ENCODE assay signal across 11 mouse cellular contexts in genomic region chr14:118203031-118203430, GRCm38 (mm10). TPM values are rescaled to one million over a fixed set of nuclear protein-coding genes. Genes with fewer than 3 reads are reported as not detected.
DNase-seq lines count a peak whose midpoint lies in the region; ATAC-seq and TF ChIP-seq lines count a peak whose summit lies in the region.
"Had no signal": no experiment of that assay in that cellular context is flagged by ENCODE, and none has a peak within 500 bp of the region (broad histone marks: within the 10 kb centered on the region; RNA-seq: fewer than 3 reads in every experiment).

No protein-coding gene starts in this region.

- no peak for TF ChIP-seq POLR2A in bone marrow, adult 2 months (IDR thresholded peaks at IDR 0.05; ENCODE audit: borderline replicate concordance, control insufficient read depth, low read depth, low read length)

- DNase-seq in heart, postnatal 4 days: peak; percentile 15
- DNase-seq in heart, postnatal 25 days (ENCODE audit: low spot score): no peak
- DNase-seq in CD8-positive naive resting alpha-beta T cell, adult 2 months (ENCODE audit: low read depth in 2 of 2, low spot score in 2 of 2): peak; percentile 45 to 56
- DNase-seq in splenic B cell, adult 2 months (ENCODE audit: low read depth, low spot score): peak; percentile 31
- no peak for DNase-seq in frontal cortex, postnatal 36 days (ENCODE audit: low spot score in 2 of 2)
- no peak for DNase-seq in gastrocnemius, postnatal 14 days
- DNase-seq in midbrain, embryonic 14.5 days: no peak
- DNase-seq: lung, postnatal 4 days had no signal

- H3K9me3 ChIP-seq in midbrain, embryonic 14.5 days (ENCODE audit: control insufficient read depth, low read length): 0 out of 2 replicates have a peak, but pooled peaks cover 3% of the 10 kb centered on the region
- H3K9me3 ChIP-seq: stomach, embryonic 15.5 days had no signal

- 75% methylated on average over 7 of the region's 7 CpGs for WGBS in bone marrow, adult 2 months
- WGBS in midbrain, embryonic 14.5 days: 88% methylated on average over 7 of the region's 7 CpGs

- no peak overlapping the region for H3K4me3 ChIP-seq in bone marrow, adult 2 months (replicated peaks; ENCODE audit: control insufficient read depth, low read depth, low read length)
- no peak overlapping the region for H3K4me3 ChIP-seq in midbrain, embryonic 14.5 days (replicated peaks; ENCODE audit: low read depth, low read length)
- H3K4me3 ChIP-seq: heart, embryonic 13.5 days; stomach, embryonic 15.5 days had no signal

- no peak overlapping the region for H3K9ac ChIP-seq in midbrain, embryonic 14.5 days (replicated peaks; ENCODE audit: low read length)
- H3K9ac ChIP-seq: heart, embryonic 13.5 days; stomach, embryonic 15.5 days had no signal

- no peak for ATAC-seq in midbrain, embryonic 14.5 days (ENCODE audit: low FRiP score, low TSS enrichment)

- no peaks in the 10 kb centered on the region for H3K36me3 ChIP-seq in splenic B cell, adult 2 months (ENCODE audit: control insufficient read depth, insufficient read depth, low read length, poor library complexity, severe bottlenecking)
- no peaks in the 10 kb centered on the region for H3K36me3 ChIP-seq in midbrain, embryonic 14.5 days (ENCODE audit: control insufficient read depth, insufficient read depth, low read length)
- H3K36me3 ChIP-seq: heart, embryonic 13.5 days; stomach, embryonic 15.5 days had no signal

- intact Hi-C loops in heart, postnatal 25 days (cut with DNase I): no loop called here
- intact Hi-C loops in gastrocnemius, postnatal 14 days (cut with DNase I; ENCODE audit: low total_unique reads): no loop called here

- H3K4me2 ChIP-seq in midbrain, embryonic 14.5 days (ENCODE audit: low read length): no peak overlapping the region
- H3K4me2 ChIP-seq: heart, embryonic 13.5 days; stomach, embryonic 15.5 days had no signal

- no peaks in the 10 kb centered on the region for H3K4me1 ChIP-seq in bone marrow, adult 2 months (ENCODE audit: control insufficient read depth, insufficient read depth, low read length)
- H3K4me1 ChIP-seq in midbrain, embryonic 14.5 days (ENCODE audit: control insufficient read depth, insufficient read depth, low read length): no peaks in the 10 kb centered on the region
- H3K4me1 ChIP-seq: heart, embryonic 13.5 days; stomach, embryonic 15.5 days had no signal

- no peaks in the 10 kb centered on the region for H3K27me3 ChIP-seq in splenic B cell, adult 2 months (ENCODE audit: control insufficient read depth, insufficient read depth, low read length, poor library complexity, severe bottlenecking)
- H3K27me3 ChIP-seq in midbrain, embryonic 14.5 days (ENCODE audit: control insufficient read depth, insufficient read depth, low read length): no peaks in the 10 kb centered on the region
- H3K27me3 ChIP-seq: stomach, embryonic 15.5 days had no signal

- TF ChIP-seq CTCF in bone marrow, adult 2 months (IDR thresholded peaks at IDR 0.05; ENCODE audit: control insufficient read depth, insufficient read depth, low read length): peak; percentile 45; the same call in 1 of the 2 replicates

- H3K27ac ChIP-seq in bone marrow, adult 2 months (ENCODE audit: control insufficient read depth, insufficient read depth, low read depth, low read length, poor library complexity): no peak overlapping the region
- no peak overlapping the region for H3K27ac ChIP-seq in midbrain, embryonic 14.5 days (replicated peaks; ENCODE audit: low read depth, low read length)
- H3K27ac ChIP-seq: heart, embryonic 13.5 days; stomach, embryonic 15.5 days had no signal

RNA-seq across cellular contexts. Expression of gene Sox21, which starts 33.8 kb away (rescaled TPM):
- not detected for total RNA-seq in heart, postnatal 4 days (2021)
- not detected for total RNA-seq in heart, postnatal 25 days (2021)
- 0.52 TPM in 1 of 2 replicates, not detected in the other for polyA plus RNA-seq in bone marrow, adult 2 months (2011; ENCODE audit: insufficient read depth, insufficient read length, low replicate concordance, missing spikeins)
- total RNA-seq in gastrocnemius, postnatal 14 days (2021): not detected
- polyA plus RNA-seq in midbrain, embryonic 14.5 days (2014; fragmentation: Nextera tagmentation; extraction: Ambion mirVana): 18.4 and 22.2 TPM in 2 replicates

Comparison
In these comparisons a context has a peak if more than half of its experiments do, and no peak if none do; other contexts are left out.
1. DNase-seq: peak in heart, postnatal 4 days (single experiment), CD8-positive naive resting alpha-beta T cell, adult 2 months (2 of 2) and splenic B cell, adult 2 months (single experiment); none in heart, postnatal 25 days (single experiment), frontal cortex, postnatal 36 days (0 of 2), gastrocnemius, postnatal 14 days (single experiment) and midbrain, embryonic 14.5 days (single experiment).